Mouse (Mus musculus): Measurements from ENCODE around the gene Gm5741.
A peak's percentile ranks its signal among the peaks of the same experiment; 100 is the strongest.
"Not testable (repeated sequence)": the region's sequence is repeated elsewhere in the genome, so short reads cannot be mapped to it uniquely, and the experiment has no call there.

Gene Gm5741

DNA sequence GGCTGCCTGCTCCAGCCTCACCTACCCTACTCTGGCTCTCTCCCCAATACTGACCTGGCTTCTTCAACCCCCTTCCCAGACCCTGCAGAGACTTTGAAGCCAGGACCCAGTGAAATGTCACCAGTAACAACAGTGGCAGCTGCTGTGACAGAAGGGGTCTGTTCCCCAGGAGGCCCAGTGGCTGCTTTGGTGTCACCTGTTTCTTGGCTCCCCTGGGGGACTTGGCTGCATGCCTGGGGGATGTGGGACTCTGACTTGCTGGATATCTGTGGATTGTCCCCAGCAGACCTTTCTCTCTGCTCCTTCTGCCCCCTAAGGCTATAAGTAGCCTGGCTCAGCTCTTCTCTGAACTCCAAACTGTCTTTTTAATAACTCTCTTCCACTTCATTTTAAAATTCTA lies at the start of gene Gm5741:
Gene Gm5741 (minus strand): TSS at position 1 of the 400 bp plus-strand sequence.
- DNase-seq (ENCODE audit: low read depth, low spot score), result no peak

DNA sequence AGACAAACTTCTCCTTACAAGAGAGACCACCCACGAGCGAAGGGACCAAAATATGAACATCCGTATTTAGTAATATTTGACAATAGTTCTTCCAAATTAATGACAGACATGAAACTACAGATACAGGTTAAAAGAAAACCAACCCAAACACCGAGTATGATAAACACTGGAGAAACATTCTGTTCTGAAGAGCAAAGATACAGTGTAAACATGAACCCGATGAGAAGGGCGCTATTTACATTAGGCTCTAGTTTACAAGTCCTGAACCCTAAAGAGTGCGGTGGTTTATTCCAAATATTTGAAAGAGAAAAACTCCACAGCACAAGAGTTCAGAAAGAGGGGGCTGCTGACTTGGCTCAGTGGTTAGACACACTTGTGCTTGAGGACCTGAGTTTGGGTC lies 49.2 kb upstream of the Gm5741 start:
- no peak for DNase-seq (ENCODE audit: low read depth, low spot score)

GRCm38 (mm10) chr8:85115501-85115900 lies 47.7 kb upstream of the Gm5741 start:
- no peak for DNase-seq (ENCODE audit: low read depth, low spot score)

GRCm38 (mm10) chr8:85113241-85113640 lies 45.5 kb upstream of the Gm5741 start:
- DNase-seq (ENCODE audit: low read depth, low spot score), result no peak

- no peak for DNase-seq (ENCODE audit: low read depth, low spot score)
Observed at GRCm38 (mm10) chr8:85100076-85100665, 32.4 kb upstream of the Gm5741 start.

- no peak for DNase-seq (ENCODE audit: low read depth, low spot score)
Observed at GRCm38 (mm10) chr8:85096850-85097249, 29.1 kb upstream of the Gm5741 start.

GRCm38 (mm10) chr8:85096196-85096595 lies 28.4 kb upstream of the Gm5741 start:
- no peak for DNase-seq (ENCODE audit: low read depth, low spot score)

GRCm38 (mm10) chr8:85095566-85095965 lies 27.8 kb upstream of the Gm5741 start:
- no peak for DNase-seq (ENCODE audit: low read depth, low spot score)

DNA sequence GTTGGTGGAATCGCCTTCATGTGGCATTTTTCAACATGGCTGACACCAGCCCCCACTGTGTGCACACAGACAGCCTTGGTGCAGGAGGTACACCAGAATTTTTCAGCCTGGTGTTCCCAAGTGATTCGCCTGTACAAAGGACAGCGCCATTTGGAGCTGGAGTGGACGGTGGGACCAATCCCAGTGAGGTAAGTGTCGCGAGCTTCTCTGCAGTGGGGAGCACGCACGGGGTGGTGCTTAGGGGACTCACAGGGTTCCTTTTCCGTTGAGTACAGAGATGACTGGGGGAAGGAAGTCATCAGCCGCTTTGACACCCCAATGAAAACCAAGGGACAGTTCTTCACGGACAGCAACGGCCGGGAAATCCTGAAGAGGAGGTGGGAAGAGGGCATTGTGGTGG lies 27.3 kb upstream of the Gm5741 start:
- no peak for DNase-seq (ENCODE audit: low read depth, low spot score)

DNA sequence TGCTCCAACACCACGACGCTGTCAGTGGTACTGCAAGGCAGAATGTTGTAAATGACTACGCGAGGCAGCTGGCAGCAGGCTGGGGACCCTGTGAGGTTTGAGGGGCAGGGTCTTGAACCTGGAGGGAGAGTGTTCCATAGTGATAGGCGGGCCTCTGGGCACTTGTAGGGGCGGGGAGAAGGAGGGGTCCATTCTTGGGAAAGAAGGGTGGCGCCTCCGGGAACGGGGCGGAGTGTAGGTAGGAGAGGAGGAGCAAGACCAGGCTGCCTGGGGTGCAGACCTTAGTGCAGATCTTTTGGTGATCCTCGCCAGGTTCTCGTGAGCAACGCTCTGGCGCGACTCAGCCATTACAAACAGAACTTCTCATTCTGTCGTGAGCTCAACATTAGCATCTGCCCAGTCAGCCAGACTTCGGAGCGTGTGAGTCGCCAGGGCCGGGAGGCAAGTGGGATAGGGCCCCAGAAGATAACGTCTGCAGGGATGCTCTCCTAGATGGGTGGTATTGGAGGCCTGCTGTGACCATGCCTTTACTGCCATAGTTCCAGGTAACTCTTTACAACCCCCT lies 23.8 kb upstream of the Gm5741 start:
- DNase-seq (ENCODE audit: low read depth, low spot score), result no peak

DNA sequence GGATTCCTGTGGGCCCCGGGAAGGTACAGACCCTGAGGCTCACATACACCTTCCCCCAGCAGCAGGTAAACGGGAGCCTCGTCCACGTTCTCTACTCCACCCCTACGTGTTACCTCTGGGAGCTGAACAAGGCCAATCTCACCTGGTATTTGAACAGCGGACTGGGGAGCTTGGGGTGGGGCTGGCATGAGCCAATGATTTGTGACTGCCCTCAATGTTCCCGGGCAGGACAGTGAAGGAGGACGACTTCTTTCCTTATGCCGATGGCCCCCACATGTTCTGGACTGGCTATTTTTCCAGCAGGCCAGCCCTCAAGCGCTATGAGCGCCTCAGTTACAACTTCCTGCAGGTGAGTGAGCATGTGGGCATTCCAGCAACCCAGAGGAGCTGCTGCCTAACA lies 23.1 kb upstream of the Gm5741 start:
- DNase-seq (ENCODE audit: low read depth, low spot score), result no peak

- no peak for DNase-seq (ENCODE audit: low read depth, low spot score)
Observed at GRCm38 (mm10) chr8:85088771-85089170, 21.0 kb upstream of the Gm5741 start.

- peak; percentile 69 for DNase-seq (ENCODE audit: low read depth, low spot score)
Observed at GRCm38 (mm10) chr8:85086238-85086637, 18.5 kb upstream of the Gm5741 start.

DNA sequence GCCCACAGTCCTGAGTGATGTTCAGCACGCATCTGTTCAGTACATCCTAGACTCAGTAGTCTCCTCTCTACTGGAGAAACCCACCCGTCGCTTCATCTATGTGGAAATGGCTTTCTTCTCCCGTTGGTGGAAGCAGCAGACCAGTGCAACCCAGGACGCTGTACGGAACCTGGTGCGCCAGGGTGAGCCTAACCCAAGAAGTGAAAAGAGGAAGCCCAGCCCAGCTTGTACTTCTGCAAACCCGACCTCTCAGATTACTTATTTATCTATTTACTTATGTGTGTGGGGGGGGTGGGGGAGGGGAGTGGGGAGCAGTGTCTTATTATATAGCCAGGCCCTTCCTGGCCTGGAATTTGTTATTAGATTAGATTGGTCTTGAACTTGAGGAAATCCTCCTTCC lies 16.9 kb upstream of the Gm5741 start:
- DNase-seq (ENCODE audit: low read depth, low spot score), result no peak

DNA sequence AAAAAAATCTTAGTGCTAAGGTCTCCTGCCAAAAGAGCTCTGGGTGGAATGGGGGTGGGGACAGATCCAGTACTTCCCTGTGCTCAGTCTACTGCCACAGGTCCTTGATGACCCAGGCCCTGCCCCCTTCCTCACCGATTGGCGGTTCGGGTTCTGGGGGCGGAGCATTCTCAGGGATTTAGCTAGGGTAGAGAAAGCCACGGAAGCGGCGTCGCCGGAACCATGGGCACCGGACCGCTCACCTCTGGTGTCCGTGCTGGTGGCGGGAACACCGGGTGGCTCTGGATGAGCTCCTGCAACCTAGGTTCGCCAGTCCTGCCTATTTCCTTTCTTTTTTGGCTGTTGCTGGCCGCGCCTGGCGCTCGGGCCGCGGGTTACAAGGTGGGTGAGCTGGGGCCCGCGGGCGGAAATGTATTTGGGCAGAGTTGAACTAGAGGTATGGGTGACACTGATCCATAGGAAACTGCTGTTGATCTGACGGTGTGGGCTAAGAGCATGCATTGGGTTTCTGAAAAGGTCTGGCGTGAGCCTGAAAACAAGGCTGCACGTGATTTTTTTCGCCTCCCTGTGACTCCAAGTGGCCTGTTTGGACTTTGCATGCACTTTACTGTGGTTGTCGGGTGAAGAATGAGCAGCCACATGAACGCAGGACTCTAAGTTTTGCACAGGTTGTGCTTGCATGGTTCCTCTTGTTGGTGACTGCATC lies 15.5 kb upstream of the Gm5741 start, which contains the start of gene Man2b1:
Gene Man2b1 (plus strand): TSS at position 163 of the 706 bp plus-strand sequence.
- peak; percentile 91 for DNase-seq (ENCODE audit: low read depth, low spot score)

GRCm38 (mm10) chr8:85082169-85082568 lies 14.4 kb upstream of the Gm5741 start:
- DNase-seq (ENCODE audit: low read depth, low spot score), result not testable (repeated sequence)

- peak; percentile 67 for DNase-seq (ENCODE audit: low read depth, low spot score)
Observed at GRCm38 (mm10) chr8:85081216-85081555, 13.4 kb upstream of the Gm5741 start, which contains the start of gene Wdr83. Gene Wdr83, minus strand, starts transcription at chr8:85081306.

- peak; percentile 79 for DNase-seq (ENCODE audit: low read depth, low spot score)
Observed at GRCm38 (mm10) chr8:85080532-85081215, 12.9 kb upstream of the Gm5741 start, which contains the start of gene Wdr83os. Gene Wdr83os, plus strand, starts transcription at chr8:85080740.

DNA sequence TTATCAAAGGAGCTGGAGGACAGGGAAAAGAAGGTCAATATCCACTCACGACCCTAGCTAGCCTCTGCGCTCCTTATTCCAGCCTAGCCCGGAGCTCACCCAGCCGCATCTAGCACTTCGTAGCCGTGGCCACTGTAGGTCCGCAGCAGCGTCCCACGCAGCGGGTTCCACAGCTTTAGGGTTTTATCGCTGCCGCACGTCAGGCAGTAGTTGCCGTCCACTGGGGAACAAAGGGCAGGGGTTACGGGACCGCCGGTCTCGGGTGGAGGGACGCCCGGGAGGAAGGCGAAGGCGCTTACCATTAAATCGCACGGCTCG lies 12.4 kb upstream of the Gm5741 start:
- DNase-seq (ENCODE audit: low read depth, low spot score), result no peak

- peak; percentile 90 for DNase-seq (ENCODE audit: low read depth, low spot score)
Observed at GRCm38 (mm10) chr8:85076993-85077392, 9.2 kb upstream of the Gm5741 start.

GRCm38 (mm10) chr8:85076001-85076400 lies 8.2 kb upstream of the Gm5741 start:
- no peak for DNase-seq (ENCODE audit: low read depth, low spot score)

GRCm38 (mm10) chr8:85074617-85075016 lies 6.8 kb upstream of the Gm5741 start:
- DNase-seq (ENCODE audit: low read depth, low spot score), result no peak

DNA sequence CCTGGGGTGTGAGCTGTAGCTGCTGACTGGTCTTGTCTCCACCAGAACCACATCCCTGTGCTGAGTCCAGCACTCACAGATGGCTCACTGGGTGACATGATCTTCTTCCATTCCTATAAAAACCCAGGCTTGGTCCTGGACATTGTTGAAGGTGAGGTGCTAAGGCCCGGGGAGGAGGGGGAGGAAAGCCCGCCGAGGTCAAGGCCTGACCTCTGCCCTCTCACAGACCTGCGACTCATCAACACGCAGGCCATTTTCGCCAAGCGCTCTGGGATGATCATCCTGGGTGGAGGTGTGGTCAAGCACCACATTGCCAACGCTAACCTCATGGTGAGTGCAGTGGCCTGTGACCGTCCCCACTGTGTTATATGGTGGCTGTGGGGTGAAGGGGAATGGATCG lies 6.4 kb upstream of the Gm5741 start:
- DNase-seq (ENCODE audit: low read depth, low spot score), result no peak
